Mouse (Mus musculus): ENCODE results near the gene Zscan26.
"Not testable (repeated sequence)": the region's sequence is repeated elsewhere in the genome, so short reads cannot be mapped to it uniquely, and the experiment has no call there.

Gene Zscan26

GRCm38 (mm10) chr13:21427631-21428030 lies 25.9 kb downstream of the Zscan26 start:
- in situ Hi-C loops (cut with MboI, MseI), result no loop called here

- in situ Hi-C loops (cut with MboI, MseI), result no loop called here
Measured at GRCm38 (mm10) chr13:21423301-21423700, 30.2 kb downstream of the Zscan26 start.

- in situ Hi-C loops (cut with MboI, MseI), result no loop called here
Measured at GRCm38 (mm10) chr13:21418865-21419264, 34.7 kb downstream of the Zscan26 start.

DNA sequence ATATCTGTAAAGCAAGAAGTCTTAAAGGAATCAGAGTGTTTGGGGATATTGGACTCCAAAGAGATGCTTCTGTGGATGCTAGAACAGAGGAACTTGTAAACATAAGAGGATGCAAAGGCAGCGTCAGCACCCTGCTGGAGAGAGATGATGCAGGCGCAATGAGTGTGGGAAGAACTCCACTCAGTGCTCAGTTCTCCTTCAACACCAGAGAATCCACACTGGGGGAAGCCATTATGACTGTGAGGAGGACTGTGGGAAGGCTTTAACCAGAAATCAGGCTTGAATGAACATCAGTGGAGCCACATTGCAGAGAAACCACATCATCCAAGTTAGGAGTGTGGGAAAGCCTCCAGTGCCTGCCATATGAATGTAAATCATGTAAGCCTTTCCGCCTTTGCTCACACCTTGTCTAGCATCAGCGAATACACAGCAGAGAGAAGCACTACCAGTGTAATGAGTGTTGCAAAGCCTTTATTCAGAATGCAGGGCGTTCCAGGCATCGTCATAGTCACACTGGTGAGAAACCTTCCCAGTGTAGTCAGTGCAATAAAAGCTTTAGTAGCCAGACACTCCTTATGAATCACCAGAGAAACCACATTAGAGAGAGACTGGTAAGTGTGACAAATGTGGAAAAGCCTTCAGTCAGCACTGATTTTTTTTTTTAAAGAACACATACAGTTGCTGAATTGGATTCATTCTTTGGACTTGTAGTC lies 36.1 kb downstream of the Zscan26 start:
- in situ Hi-C loops (cut with MboI, MseI), result no loop called here

DNA sequence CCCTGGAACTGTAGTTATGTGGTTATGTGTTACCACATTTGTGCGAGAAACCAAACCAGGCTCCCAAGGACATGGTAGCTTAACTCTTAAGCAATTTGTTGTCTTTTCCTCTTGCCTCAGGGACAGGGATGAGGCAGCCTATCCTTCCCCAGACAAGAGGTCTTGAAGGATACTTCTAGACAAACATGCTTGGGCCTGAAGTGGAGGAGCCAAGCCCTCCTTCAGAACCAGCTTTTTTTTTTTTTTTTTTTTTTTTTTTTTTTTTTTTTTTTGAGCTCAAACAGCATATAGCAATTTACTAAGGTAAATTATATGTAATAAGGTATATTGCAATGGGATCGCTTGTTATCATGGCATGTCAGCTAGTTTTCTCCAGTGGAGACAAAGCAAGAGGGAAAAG lies 37.8 kb downstream of the Zscan26 start:
- in situ Hi-C loops (cut with MboI, MseI), result no loop called here

GRCm38 (mm10) chr13:21415266-21415665 lies 38.3 kb downstream of the Zscan26 start:
- in situ Hi-C loops (cut with MboI, MseI), result no loop called here

GRCm38 (mm10) chr13:21414231-21415212 lies 39.0 kb downstream of the Zscan26 start:
- in situ Hi-C loops (cut with MboI, MseI), result no loop called here

DNA sequence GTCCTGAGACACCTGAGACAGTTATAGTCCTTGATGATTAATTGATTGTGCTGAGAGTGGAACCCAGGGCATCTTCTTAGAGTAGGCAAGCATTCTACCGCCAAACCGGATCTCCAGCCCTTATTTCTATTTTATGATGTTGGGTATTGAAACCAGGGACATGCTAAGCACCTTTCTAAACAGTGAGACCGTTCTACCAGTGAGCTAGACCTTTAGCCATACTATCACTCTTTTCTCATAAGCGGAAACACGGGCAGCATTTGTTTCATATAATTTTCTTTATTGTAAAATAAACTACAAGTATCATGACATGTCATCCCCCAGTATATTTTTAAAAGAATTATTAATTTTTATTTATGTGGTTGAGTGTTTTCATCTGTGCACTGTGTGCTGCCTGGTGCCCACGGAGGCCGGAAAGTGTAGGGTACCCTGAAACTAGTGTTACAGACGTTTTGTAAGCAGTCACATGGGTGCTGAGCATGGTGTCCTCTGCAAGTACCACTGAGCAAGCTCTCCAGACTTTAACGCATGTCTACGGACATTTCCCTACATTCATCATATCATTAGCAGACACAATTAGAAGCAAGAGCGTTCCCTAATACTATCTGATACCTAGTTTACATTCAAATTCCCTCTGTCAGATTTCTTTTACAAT lies 44.6 kb downstream of the Zscan26 start:
- in situ Hi-C loops (cut with MboI, MseI), result loop anchor here in 1 of 2 experiments (5.0 kb wide), 1 partner anchor 52 kb away; no protein-coding TSS in a partner anchor

DNA sequence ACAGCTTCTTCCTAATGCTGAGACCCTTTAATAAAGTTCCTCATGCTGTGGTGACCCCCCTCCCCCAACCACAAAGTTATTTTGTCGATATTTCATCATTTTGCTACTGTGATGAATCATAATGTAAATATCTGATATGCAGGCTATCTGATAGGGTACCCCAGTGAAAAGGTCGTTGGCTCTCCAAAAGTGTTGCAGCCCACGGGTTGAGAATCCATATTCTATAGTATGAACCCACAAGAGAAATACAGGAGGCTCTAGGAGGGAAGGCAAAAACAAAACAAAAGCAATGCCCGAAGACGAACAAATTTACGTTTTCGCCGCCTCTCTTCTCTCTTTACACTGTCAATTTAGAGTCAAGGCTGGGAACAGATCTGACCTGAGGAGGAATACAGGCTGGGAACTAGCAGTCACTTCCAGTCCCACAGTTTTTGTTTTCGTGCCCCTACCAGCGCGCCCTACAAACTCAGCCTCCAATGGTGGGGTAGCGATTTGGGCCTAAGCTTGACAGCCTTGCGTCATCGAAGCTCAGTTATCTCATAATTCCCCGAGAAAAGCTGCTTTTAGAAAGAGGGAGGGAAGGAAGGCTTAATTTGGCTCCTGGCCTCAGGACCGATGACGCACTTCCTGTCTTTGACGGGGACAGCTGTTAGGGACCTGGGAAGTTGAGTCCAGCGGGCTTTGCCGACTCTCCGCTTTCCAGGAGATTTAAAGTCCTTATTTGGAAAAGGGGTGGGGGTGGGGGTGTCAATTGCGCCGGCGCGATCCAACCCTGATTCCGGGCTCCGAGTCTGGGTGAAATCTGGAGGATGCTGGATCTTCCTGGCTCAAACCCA lies 45.3 kb downstream of the Zscan26 start:
- in situ Hi-C loops (cut with MboI, MseI), result loop anchor here in 1 of 2 experiments (5.0 kb wide), 1 partner anchor 51 kb away; no protein-coding TSS in a partner anchor

DNA sequence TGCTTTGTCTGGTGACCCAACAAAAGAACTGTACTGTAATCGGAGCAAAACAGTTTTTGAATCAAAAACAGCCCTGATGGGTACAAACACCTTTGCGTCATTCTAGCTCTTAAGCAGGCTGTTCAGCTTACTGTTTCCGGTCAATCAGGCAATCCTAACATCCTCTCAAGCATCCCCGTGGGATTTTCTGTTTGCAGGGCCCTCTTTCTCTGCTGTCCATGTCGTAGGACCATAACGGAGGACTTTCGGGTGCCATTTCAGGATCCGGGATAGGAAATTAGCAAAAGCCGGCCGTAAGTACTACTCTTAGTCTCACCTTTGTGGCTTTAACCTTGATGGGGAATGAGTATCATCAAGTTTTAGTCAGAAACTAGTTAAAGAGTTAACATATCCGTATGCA lies 46.2 kb downstream of the Zscan26 start:
- in situ Hi-C loops (cut with MboI, MseI), result loop anchor here in 1 of 2 experiments (5.0 kb wide), 1 partner anchor 50 kb away; no protein-coding TSS in a partner anchor

DNA sequence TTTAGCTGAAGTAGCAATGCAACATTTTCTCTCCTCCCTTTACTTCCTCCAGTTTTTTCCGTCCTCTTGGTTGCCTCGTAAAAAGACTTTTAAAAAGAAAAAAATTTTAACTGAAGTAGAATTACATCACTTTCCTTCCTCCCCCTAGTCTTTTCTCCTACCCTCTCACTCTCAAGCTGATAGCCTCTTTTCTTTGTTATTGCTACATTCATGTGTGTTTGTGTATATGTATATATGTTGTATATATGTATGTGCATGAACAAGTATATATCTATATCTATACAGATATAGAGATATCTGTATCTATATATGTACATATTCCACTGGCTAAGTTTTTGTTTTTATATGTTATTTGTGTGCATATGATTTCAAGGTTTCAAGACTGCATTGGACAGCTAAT lies 50.7 kb downstream of the Zscan26 start:
- in situ Hi-C loops (cut with MboI, MseI), result loop anchor here in 1 of 2 experiments (5.0 kb wide), 1 partner anchor 54 kb away; no protein-coding TSS in a partner anchor

GRCm38 (mm10) chr13:21402287-21402846 lies 51.2 kb downstream of the Zscan26 start, which contains the start of gene Zkscan3:
TSS of gene Zkscan3 (minus strand) at chr13:21402755.
- in situ Hi-C loops (cut with MboI, MseI), result loop anchor here in 1 of 2 experiments (5.0 kb wide), 1 partner anchor 55 kb away; no protein-coding TSS in a partner anchor

DNA sequence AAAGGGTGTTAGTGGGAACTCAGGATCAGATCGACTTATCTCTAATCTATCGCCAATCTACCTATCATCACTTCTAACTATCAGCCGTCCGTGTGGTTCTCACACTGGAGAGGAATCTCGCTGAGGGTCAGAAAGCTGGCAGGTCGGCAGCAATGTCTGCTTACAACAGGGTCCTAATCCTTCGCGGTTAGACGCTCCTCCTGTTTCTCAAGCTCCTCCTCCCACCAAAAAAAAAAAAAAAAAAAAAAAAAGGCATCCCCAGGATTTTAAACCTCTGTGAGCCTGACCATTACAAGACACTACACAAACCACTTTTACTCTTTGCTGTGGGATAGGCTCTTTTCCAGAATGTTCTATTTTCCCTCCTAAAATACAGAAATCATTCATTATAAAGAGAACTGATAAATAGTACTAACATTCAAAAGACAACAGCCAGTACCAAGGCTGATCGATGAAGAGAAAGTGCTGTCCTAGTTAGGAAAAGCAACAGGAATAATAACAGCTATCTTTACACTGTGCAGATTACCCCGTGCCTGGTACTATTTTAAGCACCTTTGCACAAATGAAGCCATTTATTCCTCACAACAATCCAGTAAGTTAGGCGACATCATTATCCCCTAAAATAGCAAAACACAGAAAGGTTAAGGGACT lies 51.8 kb downstream of the Zscan26 start:
- in situ Hi-C loops (cut with MboI, MseI), result loop anchor here in 1 of 2 experiments (5.0 kb wide), 1 partner anchor 56 kb away; no protein-coding TSS in a partner anchor

DNA sequence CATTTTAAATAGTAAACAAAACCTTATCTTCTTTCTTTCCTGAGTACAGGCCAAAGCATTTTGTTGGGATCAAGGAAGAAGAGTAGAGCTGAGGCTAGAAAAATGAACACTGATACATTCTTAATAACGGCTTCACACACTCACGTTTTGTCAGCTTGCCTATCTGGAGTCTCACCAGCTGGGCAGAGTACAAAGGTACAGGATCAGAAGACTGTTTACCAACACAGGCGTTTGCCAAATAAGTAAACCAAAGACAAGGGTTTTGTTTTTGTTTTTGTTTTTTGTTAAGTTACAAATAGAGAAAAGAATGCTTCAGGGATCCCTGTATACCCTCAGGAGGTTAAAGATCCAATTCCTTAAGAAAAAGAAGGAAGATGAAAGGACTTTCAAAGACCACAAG lies 52.4 kb downstream of the Zscan26 start:
- in situ Hi-C loops (cut with MboI, MseI), result loop anchor here in 1 of 2 experiments (5.0 kb wide), 1 partner anchor 56 kb away; no protein-coding TSS in a partner anchor

- in situ Hi-C loops (cut with MboI, MseI), result no loop called here
Measured at GRCm38 (mm10) chr13:21397486-21397885, 56.0 kb downstream of the Zscan26 start.

DNA sequence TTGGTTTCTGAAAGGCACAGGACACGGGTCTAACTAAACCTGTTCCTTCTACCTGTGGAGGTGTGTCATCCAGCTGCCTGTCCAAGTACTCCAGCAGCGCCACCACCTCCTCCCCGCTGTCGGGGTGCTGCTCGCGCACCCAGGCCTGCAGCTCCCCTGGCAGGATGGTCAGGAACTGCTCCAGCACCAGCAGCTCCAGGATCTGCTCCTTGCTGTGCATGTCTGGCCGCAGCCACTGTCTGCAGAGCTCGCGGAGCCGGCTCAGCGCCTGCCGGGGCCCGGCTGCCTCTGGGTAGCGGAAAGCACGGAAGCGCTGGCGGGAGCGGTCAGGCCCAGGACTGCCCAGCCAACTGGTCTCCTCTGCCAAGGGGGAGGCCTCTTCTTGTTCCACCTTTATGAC lies 57.5 kb downstream of the Zscan26 start:
- in situ Hi-C loops (cut with MboI, MseI), result not testable (repeated sequence)

DNA sequence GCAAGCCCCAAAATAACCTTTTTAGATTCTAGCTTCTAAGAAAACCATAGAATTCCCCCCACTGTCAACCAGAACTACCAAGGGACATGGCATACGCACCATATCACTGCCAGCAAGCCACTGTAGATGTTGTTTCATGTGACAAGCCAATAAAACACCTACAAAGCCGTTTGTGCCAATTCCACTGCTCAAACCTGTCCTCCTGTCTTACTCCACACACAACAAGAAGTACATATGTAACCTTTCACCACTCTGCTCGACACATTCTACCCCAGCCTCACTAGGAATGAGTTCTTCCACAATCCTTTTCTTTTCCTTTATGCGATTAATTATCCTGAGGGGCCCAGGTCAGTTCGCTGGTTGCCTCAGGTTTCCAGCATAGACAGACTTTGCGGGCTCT lies 57.9 kb downstream of the Zscan26 start:
- in situ Hi-C loops (cut with MboI, MseI), result no loop called here

DNA sequence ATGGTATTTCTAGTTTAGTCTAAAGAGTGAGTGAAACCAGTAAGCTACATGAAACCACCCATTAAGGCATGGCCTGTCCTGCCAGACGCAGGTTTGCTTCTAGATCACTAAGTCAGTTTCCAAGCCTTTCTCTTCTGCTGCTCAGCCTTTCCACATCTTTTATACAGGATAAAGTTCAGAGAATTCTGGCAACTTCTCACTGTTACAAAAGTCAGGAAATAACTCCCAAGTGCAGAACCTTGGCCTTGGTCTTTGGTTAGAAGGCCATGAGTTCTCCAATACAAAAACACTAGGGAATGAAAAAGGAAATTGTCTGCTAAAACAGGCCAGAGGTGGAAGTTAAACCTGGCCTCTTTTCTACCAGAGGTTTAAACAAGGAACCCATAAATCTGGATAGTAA lies 58.3 kb downstream of the Zscan26 start:
- in situ Hi-C loops (cut with MboI, MseI), result no loop called here

Data from T-helper 17 cell (primary cell).